Mouse (Mus musculus): ENCODE results near the gene Maneal. TPM values are rescaled to one million over a fixed set of nuclear protein-coding genes. Genes with fewer than 3 reads are reported as not detected.

Gene Maneal
- polyA plus RNA-seq, 1 experiment from 2014 or later, result 0.33 TPM

GRCm38 (mm10) chr4:124850933-124851658 is 10.9 kb downstream of the Maneal start, which contains the start of gene 1110065P20Rik:
Gene 1110065P20Rik (minus strand): TSS chr4:124851196.
- WGBS, result under 1% methylated on average over 56 of the region's 75 CpGs
- Histone ChIP-seq H3K36me3 (ENCODE audit: control insufficient read depth, insufficient read depth, low read length) (peaks cover 2% of the 10 kb centered on the region; the same call in 1 of the 2 replicates), H3K27me3 (ENCODE audit: control insufficient read depth, insufficient read depth, low read depth, low read length) (no peaks in the 10 kb centered on the region), H3K4me2 (ENCODE audit: low read depth, low read length) (peak within 1 kb of the TSS; percentile 67), H3K4me1 (replicated peaks; ENCODE audit: control insufficient read depth, insufficient read depth, low read length) (peaks cover 12% of the 10 kb centered on the region), H3K9ac (ENCODE audit: low read length) (peak within 1 kb of the TSS; percentile 83), H3K9me3 (ENCODE audit: control insufficient read depth, low read length) (no peaks in the 10 kb centered on the region), H3K27ac (ENCODE audit: low read length) (peak within 1 kb of the TSS; percentile 88), H3K4me3 (ENCODE audit: low read length) (peak within 1 kb of the TSS; percentile 86)
- ATAC-seq (ENCODE audit: low read depth), result peak; percentile 62

GRCm38 (mm10) chr4:124850261-124850913 is 11.6 kb downstream of the Maneal start, which contains the start of gene Yrdc:
Gene Yrdc (plus strand): TSS chr4:124850679.
- H3K4me3 ChIP-seq (ENCODE audit: low read length), result peak within 1 kb of the TSS; percentile 86
- peaks cover 2% of the 10 kb centered on the region; the same call in 1 of the 2 replicates for H3K36me3 ChIP-seq (ENCODE audit: control insufficient read depth, insufficient read depth, low read length)
- H3K27me3 ChIP-seq (ENCODE audit: control insufficient read depth, insufficient read depth, low read depth, low read length), result no peaks in the 10 kb centered on the region
- under 1% methylated on average over 62 of the region's 90 CpGs for WGBS
- peak; percentile 96 for ATAC-seq (ENCODE audit: low read depth)
- H3K4me2 ChIP-seq (ENCODE audit: low read depth, low read length), result peak within 1 kb of the TSS; percentile 67
- peaks cover 12% of the 10 kb centered on the region for H3K4me1 ChIP-seq (replicated peaks; ENCODE audit: control insufficient read depth, insufficient read depth, low read length)
- peak within 1 kb of the TSS; percentile 88 for H3K27ac ChIP-seq (ENCODE audit: low read length)
- H3K9ac ChIP-seq (ENCODE audit: low read length), result peak within 1 kb of the TSS; percentile 83
- H3K9me3 ChIP-seq (ENCODE audit: control insufficient read depth, low read length), result no peaks in the 10 kb centered on the region

- WGBS, result under 1% methylated on average over 21 of the region's 24 CpGs
- Histone ChIP-seq H3K9ac (ENCODE audit: low read length) (peak overlapping the region; percentile 83), H3K27me3 (ENCODE audit: control insufficient read depth, insufficient read depth, low read depth, low read length) (no peaks in the 10 kb centered on the region), H3K27ac (ENCODE audit: low read length) (peak overlapping the region; percentile 88), H3K4me2 (ENCODE audit: low read depth, low read length) (peak overlapping the region; percentile 67), H3K9me3 (ENCODE audit: control insufficient read depth, low read length) (no peaks in the 10 kb centered on the region), H3K4me3 (ENCODE audit: low read length) (peak overlapping the region; percentile 86), H3K4me1 (replicated peaks; ENCODE audit: control insufficient read depth, insufficient read depth, low read length) (peaks cover 12% of the 10 kb centered on the region), H3K36me3 (ENCODE audit: control insufficient read depth, insufficient read depth, low read length) (peaks cover 2% of the 10 kb centered on the region; the same call in 1 of the 2 replicates)
- peak; percentile 39 for ATAC-seq (ENCODE audit: low read depth)
These were observed 12.2 kb downstream of the Maneal start for GRCm38 (mm10) chr4:124849631-124850260.

- Histone ChIP-seq H3K9me3 (ENCODE audit: control insufficient read depth, low read length) (no peaks in the 10 kb centered on the region), H3K27ac (ENCODE audit: low read length) (no peak overlapping the region), H3K4me1 (replicated peaks; ENCODE audit: control insufficient read depth, insufficient read depth, low read length) (peaks cover 12% of the 10 kb centered on the region), H3K36me3 (ENCODE audit: control insufficient read depth, insufficient read depth, low read length) (peaks cover 3% of the 10 kb centered on the region), H3K4me3 (ENCODE audit: low read length) (no peak overlapping the region), H3K4me2 (ENCODE audit: low read depth, low read length) (no peak overlapping the region), H3K27me3 (ENCODE audit: control insufficient read depth, insufficient read depth, low read depth, low read length) (no peaks in the 10 kb centered on the region), H3K9ac (ENCODE audit: low read length) (no peak overlapping the region)
- 13% methylated on average over 8 of the region's 8 CpGs for WGBS
- ATAC-seq (ENCODE audit: low read depth), result no peak
These were observed 14.4 kb downstream of the Maneal start for GRCm38 (mm10) chr4:124847573-124847972.

GRCm38 (mm10) chr4:124843493-124843892 is 18.5 kb downstream of the Maneal start:
- Histone ChIP-seq H3K4me3 (ENCODE audit: low read length) (no peak overlapping the region), H3K4me1 (replicated peaks; ENCODE audit: control insufficient read depth, insufficient read depth, low read length) (no peaks in the 10 kb centered on the region; the same call in 1 of the 2 replicates), H3K27me3 (ENCODE audit: control insufficient read depth, insufficient read depth, low read depth, low read length) (no peaks in the 10 kb centered on the region), H3K9me3 (ENCODE audit: control insufficient read depth, low read length) (peaks cover 4% of the 10 kb centered on the region), H3K9ac (ENCODE audit: low read length) (no peak overlapping the region), H3K4me2 (ENCODE audit: low read depth, low read length) (no peak overlapping the region), H3K27ac (ENCODE audit: low read length) (no peak overlapping the region), H3K36me3 (ENCODE audit: control insufficient read depth, insufficient read depth, low read length) (peaks cover 10% of the 10 kb centered on the region)
- ATAC-seq (ENCODE audit: low read depth), result peak; percentile 27
- WGBS, result 53% methylated on average over 11 of the region's 11 CpGs

GRCm38 (mm10) chr4:124840998-124841397 is 21.0 kb downstream of the Maneal start:
- Histone ChIP-seq H3K27me3 (ENCODE audit: control insufficient read depth, insufficient read depth, low read depth, low read length) (no peaks in the 10 kb centered on the region), H3K9me3 (ENCODE audit: control insufficient read depth, low read length) (peaks cover 4% of the 10 kb centered on the region), H3K9ac (ENCODE audit: low read length) (no peak overlapping the region), H3K36me3 (ENCODE audit: control insufficient read depth, insufficient read depth, low read length) (peaks cover 21% of the 10 kb centered on the region), H3K4me2 (ENCODE audit: low read depth, low read length) (no peak overlapping the region), H3K4me1 (replicated peaks; ENCODE audit: control insufficient read depth, insufficient read depth, low read length) (no peaks in the 10 kb centered on the region), H3K27ac (ENCODE audit: low read length) (no peak overlapping the region), H3K4me3 (ENCODE audit: low read length) (no peak overlapping the region)
- no peak for ATAC-seq (ENCODE audit: low read depth)
- WGBS, result 97% methylated on average over 1 of the region's 1 CpGs

GRCm38 (mm10) chr4:124838035-124838700 is 23.8 kb downstream of the Maneal start:
- H3K27me3 ChIP-seq (ENCODE audit: control insufficient read depth, insufficient read depth, low read depth, low read length), result no peaks in the 10 kb centered on the region
- H3K4me1 ChIP-seq (replicated peaks; ENCODE audit: control insufficient read depth, insufficient read depth, low read length), result no peaks in the 10 kb centered on the region
- no peak overlapping the region for H3K27ac ChIP-seq (ENCODE audit: low read length)
- H3K4me2 ChIP-seq (ENCODE audit: low read depth, low read length), result no peak overlapping the region
- WGBS, result 80% methylated on average over 14 of the region's 14 CpGs
- H3K9me3 ChIP-seq (ENCODE audit: control insufficient read depth, low read length), result peaks cover 4% of the 10 kb centered on the region
- H3K36me3 ChIP-seq (ENCODE audit: control insufficient read depth, insufficient read depth, low read length), result peaks cover 21% of the 10 kb centered on the region
- H3K4me3 ChIP-seq (ENCODE audit: low read length), result no peak overlapping the region
- no peak overlapping the region for H3K9ac ChIP-seq (ENCODE audit: low read length)
- no peak for ATAC-seq (ENCODE audit: low read depth)

GRCm38 (mm10) chr4:124832796-124833195 is 29.2 kb downstream of the Maneal start:
- H3K9me3 ChIP-seq (ENCODE audit: control insufficient read depth, low read length), result no peaks in the 10 kb centered on the region
- ATAC-seq (ENCODE audit: low read depth), result no peak
- no peaks in the 10 kb centered on the region for H3K4me1 ChIP-seq (replicated peaks; ENCODE audit: control insufficient read depth, insufficient read depth, low read length)
- H3K4me3 ChIP-seq (ENCODE audit: low read length), result no peak overlapping the region
- 94% methylated on average over 10 of the region's 10 CpGs for WGBS
- no peaks in the 10 kb centered on the region for H3K27me3 ChIP-seq (ENCODE audit: control insufficient read depth, insufficient read depth, low read depth, low read length)
- no peak overlapping the region for H3K9ac ChIP-seq (ENCODE audit: low read length)
- H3K4me2 ChIP-seq (ENCODE audit: low read depth, low read length), result no peak overlapping the region
- H3K27ac ChIP-seq (ENCODE audit: low read length), result no peak overlapping the region
- H3K36me3 ChIP-seq (ENCODE audit: control insufficient read depth, insufficient read depth, low read length), result peaks cover 15% of the 10 kb centered on the region

Data from lung, embryonic 16.5 days (tissue).